Mouse (Mus musculus) embryonic fibroblast, embryonic 13.5 days (primary cell): ENCODE data around the gene 6330409D20Rik.

ENCODE experiments used
- CTCF ChIP-seq: IDR thresholded peaks from 2 replicates; pipeline ENCODE4 v1.5.1; 2011; ENCODE audit warnings: mild to moderate bottlenecking, control low read depth, low read length, moderate library complexity, borderline replicate concordance; ENCODE audit not compliant: insufficient read depth
- POLR2A ChIP-seq: IDR thresholded peaks from 2 replicates; pipeline ENCODE4 v1.6.1; 2011; ENCODE audit warnings: low read depth, mild to moderate bottlenecking, control low read depth, low read length, moderate library complexity

DNA sequence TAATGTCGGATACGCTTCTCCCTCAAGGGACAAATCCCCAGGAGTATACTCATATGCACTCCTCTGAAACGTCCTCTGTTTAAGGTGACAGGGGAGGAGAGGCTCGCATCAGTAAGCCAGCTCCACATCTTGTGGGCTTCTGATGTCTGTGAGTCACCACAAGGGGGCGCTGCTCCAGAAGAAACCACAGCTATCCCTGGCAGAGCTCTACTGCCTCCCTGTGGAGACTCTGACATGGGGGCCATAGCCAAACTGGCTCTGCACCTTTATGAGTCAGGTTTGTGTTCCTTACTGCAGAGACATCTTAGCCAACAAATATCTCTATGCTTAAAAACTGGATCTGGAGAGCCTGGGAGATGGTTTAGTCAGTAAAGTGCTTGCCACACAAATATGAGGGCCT lies 51.4 kb downstream of the 6330409D20Rik start:
- TF ChIP-seq POLR2A (no peak), CTCF (peak; percentile 96)
